Mouse (Mus musculus) heart, postnatal 25 days (tissue): ENCODE measurements at regions not wholly inside any gene's neighbourhood (a gene's known extent, or its start where the extent isn't known, plus 50 kb on each side); places are given as distances from the start of the nearest gene placed in this dataset.

Experiments used
- DNase-seq: peaks from one replicate; pipeline ENCODE4 v3.0.0; 2022; ENCODE audit warnings: low spot score
- intact Hi-C: fragments of 180-260 bp; cut with DNase I; formaldehyde crosslinking; loops from one replicate; pipeline ENCODE4 v1.15.1; 2025

GRCm38 (mm10) chr12:118351421-118351820 is 50.2 kb upstream of the Sp4 start:
- intact Hi-C loops, result no loop called here
- DNase-seq, result no peak
